Mouse (Mus musculus): ENCODE data around the gene Wiz. TPM values are rescaled to one million over a fixed set of nuclear protein-coding genes. Genes with fewer than 3 reads are reported as not detected.

Gene Wiz
- polyA plus RNA-seq (2012; rRNA removed) = 22.8 and 32.6 TPM in 2 replicates

DNA sequence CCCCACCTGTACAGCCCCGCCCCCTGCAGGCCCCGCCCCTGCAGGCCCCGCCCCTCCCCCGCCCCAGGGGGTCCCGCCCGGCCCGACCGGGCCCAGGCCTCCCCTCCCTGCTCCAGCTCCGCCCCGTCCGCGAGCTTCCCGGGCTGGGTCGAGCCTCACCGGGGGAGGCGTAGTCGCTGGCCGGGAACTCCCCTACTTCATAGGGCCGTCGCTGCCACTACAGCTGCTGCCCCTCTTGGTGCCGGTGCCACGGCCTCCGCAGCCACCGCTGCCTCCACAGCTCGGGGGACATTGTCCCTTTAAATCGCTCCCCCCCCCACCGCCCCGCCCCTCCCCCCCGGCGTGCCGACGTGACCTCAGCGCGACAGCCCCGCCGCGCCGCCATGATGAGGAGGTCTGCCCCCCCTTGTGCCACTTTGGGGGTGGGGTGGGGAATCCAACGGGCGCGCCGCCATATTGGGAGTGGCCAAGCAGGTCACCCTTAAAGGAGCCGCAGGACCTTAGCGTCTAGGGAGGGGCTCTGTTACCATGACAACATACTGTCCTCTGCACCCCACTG, at the start of gene Wiz:
Gene Wiz, minus strand, starts transcription at position 339 of the 559 bp plus-strand sequence.
- no peak for DNase-seq (ENCODE audit: low read depth)

DNA sequence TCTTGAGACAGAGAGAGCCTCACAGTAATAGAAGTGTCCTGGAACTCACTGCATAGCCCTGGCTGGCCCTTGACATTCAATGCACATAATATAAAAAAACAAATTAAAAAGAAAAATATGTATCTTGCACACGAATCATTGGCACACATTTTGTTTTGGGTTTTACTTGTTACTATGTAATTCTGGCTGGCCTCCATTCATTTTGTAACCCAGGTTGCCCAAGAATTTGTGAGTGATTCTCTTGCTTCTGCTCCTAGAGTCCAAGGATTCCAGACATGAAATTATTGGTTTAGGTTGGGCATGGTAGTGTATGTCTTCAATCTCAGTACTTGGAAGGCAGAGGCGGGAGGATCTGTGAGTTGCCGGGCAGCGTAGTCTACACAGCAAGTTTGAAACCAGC, 47.9 kb upstream of the Wiz start:
- no peak for DNase-seq (ENCODE audit: low read depth)

DNA sequence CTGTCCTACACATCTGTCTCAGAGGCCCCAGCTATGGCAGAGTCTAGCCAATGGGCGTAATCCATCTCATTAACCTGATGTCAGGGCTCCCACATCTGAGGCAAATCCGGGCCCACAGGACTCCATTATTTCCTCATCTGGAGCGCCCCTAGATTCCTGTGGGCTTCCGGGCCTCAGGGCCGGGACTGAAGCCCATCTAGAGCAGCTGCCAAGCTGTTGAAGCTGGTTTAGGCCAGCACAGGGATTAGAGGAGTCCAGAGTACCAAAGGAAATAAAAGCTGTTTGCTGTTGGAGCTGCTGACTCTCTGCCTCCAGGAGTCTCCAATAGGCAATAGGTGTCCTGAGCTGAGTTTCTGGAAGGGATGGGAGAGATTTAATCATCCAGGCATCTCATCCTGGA, 45.9 kb upstream of the Wiz start:
- no peak for DNase-seq (ENCODE audit: low read depth)

DNA sequence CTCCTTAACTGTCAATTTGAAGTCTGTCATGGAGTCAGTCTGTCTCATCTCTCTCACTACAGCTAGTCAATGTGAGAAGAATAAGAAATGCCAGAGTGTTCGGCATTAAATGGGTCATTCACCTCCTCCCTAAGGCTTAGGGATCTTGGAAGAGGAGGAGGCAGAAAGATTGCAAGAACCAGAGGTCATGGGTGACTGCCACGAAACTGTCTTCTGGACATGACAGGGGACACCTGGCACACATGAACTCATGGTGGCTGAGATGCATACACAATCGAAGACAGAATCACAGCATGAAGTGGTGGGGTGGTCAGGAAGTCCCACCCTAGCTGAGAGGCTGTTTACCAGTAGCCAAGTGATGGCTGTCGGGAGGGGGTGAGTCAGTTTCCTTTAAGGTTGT, 45.1 kb upstream of the Wiz start:
- no peak for DNase-seq (ENCODE audit: low read depth)

DNA sequence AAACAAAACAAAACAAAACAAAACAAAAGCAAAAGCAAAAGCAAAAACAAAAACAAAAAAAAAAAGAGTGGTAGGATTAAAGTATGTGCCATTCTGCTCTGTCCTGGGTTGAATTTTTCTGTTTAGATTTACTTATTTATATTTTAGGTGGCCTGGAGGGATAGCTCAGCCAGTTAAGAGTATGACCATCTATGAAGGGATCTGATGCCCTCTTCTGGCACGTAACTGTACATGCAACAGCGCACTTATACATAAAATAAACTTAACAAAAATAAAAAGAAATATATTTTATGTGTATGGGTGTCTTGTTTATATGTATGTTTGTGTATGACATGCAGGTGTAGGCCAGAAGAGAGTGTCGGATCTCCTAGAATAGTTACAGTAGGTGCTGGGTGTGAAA, 42.7 kb upstream of the Wiz start:
- DNase-seq (ENCODE audit: low read depth) = no peak

DNA sequence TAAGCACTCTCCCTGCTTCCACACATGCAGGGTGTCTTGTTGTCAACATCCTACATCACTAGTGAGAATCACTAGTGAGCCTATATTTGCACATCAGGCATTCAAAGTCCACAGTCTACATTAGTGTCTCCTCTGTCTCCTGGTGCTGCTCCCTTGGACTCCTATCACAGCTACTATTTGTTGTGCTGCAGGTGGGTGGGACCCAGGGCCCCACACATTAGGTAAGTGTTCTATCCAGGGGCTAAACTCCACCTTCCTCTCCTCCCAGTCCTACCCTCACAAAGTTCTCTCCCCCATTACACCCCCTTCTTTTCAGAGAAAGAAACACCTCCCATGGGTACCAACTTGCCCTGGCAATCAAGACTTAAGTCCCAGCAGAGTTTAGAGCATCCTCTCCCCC, 37.4 kb upstream of the Wiz start:
- no peak for DNase-seq (ENCODE audit: low read depth)

DNA sequence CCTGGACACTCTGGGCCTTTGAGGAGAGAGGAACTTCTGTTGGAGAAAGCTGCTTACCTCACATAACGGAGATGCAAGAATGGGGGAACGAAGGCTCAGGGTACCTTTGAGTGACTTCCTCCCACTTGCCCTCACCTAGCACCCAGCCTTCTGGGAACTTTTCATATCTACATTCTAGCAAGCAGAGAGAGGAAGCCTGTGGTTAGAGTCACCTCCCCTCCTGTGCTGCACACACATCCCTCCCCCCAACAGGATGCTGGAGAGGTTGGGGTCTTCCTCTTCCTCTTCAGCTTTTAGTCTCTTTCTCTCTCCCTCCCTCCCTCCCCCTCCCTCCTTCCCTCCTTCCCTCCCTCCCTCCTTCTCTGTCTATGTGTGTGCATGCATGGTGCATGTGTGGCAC, 34.8 kb upstream of the Wiz start, which contains the start of gene Pglyrp2:
Gene Pglyrp2, minus strand, starts transcription at position 134 of the 400 bp plus-strand sequence.
- no peak for DNase-seq (ENCODE audit: low read depth)

DNA sequence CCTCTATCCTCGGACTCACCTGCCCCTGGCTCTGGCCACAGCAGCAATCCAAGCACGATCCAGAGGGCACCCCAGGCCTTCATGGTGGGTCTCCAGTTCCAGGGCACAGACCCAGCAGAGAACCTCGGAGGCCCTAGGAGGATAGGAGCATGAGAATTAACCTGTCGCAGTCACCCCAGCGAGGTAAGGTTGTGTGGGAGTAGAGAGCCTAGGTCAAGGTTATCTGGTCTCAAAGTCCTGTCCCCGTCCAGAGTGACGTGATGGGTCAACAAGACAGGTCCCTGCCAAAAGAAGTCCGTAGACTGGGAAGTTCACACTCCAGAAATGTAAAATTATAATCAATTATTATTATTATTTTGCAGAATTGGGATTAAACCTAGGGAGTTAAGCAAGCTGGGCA, 31.5 kb upstream of the Wiz start:
- DNase-seq (ENCODE audit: low read depth) = no peak

DNA sequence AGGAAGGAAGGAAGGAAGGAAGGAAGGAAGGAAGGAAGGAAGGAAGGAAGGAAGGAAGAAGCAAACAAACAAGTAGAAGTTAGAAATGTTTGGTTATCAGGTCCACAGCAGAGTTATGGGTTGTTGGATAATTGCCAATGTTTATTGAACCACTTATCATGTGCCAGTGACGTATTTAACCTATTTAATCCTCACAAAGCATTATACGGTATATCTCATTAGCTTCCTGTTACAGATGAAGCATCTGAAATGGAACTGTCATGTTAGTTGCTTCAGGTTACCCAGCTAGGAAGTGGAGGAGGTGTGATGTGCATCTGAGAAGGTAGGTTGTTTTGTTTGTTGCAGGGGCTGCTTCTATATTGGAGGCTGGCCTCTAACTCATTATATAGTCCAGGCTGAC, 30.8 kb upstream of the Wiz start:
- DNase-seq (ENCODE audit: low read depth) = no peak

DNA sequence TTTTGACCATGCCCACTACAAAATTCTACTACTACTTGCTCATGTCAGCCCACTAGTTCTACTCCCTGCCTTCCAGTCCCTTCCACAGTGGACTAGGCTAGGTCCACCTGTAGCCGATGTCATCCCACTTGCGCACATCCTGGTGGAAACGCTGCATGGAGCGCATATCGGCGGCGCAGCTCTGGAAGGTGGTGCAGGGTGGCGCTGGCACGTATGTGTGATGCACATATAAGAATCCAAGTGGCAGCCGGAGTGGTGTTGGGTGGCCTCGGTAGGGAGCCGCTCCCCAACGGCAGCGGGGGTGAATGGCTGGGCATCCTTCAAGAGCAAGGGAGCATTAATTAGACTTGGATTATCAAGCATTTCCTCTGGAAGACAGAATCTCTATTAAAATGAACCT, 27.5 kb upstream of the Wiz start:
- DNase-seq (ENCODE audit: low read depth) = no peak

DNA sequence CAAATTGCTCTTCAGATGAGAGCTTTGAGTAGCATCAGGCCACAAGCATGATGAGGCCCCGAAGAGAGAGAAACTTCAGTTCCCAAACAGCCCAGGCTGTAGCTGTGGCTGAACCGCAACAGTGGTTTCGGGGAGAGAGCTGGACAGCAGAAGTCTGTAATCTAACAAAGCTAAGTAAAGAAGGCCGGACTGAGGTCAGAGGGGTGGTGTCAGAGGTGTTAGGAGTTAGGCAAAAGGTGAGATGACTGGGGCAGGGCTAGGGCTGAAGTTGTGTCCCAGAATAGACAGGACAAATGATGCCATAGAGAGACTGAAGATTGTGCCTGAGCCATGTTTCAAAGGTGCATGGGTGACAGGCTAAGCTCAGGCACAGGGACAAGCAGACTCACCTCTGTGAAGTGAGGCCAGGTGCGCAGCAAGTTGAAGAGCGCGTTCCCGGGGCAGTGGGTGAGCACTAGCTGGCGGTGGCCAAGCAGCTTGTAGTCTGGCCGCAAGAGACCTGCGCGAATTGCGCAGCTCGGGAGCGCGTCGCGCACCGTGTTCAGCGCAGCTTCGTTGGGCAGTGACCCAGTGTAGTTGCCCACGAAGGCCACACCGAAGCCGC, 26.3 kb upstream of the Wiz start:
- DNase-seq (ENCODE audit: low read depth) = no peak

DNA sequence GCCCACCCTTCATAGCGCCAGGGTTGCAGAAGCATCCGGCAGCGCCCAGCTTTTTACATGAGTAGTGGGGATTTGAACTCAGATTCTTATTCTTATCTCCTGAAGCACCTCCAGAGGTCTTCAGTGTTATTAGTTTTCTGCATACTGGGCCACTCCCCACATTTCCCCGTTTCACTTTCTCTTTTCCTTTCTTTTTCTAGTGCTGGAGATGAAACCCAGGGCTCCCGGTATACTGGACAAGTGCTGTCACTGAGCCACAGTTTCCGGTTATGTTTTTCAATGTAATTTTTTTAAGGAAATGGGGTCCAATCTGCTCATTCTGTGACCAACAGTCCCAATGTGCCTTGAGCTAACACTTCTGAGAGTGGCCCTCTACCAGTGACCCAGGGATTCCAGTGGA, 22.7 kb upstream of the Wiz start:
- no peak for DNase-seq (ENCODE audit: low read depth)

DNA sequence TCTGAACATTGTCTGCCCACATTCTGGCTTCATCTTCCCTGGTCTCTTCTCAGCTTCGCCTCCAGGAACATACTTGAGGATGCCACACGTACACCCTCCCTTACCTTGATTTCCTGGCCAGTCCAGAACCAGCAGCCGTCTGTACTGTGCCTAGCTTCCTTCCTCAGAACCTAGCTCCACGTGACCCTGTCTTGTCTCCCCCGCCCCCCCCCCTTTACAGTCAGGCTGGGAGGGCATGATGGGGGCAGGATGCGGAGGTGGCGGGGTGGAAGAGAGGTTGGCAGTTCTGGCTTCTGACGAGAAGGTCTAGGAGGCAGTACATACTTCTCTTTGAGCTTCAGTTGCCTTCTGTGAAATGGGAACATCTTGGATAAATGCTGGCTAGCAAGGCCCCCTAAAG, 14.2 kb upstream of the Wiz start, which contains the start of gene Rasal3:
Gene Rasal3, minus strand, starts transcription at position 167 of the 400 bp plus-strand sequence.
- DNase-seq (ENCODE audit: low read depth) = no peak

DNA sequence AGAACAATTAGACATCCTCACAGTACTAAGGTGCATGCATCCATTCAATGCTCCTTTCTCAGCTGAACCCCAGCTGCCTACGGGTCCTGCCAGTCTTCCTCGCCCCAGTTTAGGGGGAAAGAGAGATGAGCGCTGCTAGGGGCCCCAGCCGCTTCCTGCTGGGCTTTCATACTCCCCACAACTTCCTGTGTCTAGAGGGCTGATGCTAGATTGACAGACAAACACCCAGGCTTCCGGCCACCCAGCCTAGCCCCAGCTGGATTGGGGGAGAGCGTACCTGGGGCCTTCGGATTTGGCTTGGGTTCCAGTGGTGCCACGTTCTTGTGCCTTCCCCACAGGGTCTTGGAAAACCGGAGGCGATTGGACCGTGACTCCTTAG, 13.5 kb upstream of the Wiz start:
- no peak for DNase-seq (ENCODE audit: low read depth)

DNA sequence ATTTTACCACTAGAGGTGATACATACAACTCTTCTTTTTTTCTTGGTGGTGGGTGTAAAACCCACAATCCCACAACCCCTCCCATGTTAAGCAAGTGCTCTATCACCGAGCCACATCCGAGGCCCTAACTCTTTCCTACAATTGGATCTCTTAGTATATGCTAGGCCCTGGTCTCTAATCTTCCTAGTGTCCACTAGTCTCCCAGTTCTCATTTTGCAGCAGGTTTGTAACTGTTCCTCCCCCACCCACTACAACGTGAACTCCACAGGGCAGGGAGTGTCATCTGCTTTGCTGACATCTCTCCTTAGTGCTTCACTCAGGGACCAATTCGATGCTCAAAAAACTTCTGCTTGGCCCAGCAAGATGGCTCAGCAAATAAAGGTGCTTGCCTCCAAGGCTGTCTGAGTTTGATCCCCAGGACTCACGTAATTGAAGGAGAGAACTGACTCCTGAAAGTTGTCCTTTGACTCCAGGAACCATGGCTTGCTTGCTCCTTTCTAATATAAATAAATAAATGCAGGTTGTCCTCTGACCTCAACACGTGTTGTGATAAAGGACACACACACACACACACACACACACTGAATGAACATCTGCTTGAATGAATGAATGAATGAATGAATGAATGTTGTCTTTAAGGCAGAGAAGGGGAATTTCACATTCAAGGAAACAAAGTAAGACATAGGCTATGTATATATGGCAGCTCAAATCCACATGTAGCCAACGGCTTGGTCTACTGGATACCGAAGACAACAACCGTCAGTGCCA, 13.0 kb upstream of the Wiz start:
- no peak for DNase-seq (ENCODE audit: low read depth)

DNA sequence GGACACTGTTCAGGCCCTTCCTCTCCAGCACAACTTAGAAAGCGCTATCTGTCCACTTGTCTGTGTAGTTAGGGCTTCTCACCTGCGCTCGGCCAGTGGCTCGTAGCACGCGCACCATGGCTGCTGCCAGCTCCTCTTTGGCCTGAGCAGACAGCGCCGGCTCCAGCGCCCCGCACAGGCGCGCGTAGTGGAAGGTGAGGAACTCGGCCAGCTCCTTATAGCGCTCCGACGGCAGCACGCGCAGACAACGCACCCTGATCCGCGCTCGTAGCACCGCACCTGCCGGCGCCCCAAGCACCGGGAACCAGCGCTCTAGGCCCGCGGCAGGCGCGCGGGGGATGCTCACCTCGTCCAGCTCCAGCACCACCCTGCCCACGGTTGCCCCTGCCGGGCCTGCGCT, 7.0 kb upstream of the Wiz start:
- no peak for DNase-seq (ENCODE audit: low read depth)

DNA sequence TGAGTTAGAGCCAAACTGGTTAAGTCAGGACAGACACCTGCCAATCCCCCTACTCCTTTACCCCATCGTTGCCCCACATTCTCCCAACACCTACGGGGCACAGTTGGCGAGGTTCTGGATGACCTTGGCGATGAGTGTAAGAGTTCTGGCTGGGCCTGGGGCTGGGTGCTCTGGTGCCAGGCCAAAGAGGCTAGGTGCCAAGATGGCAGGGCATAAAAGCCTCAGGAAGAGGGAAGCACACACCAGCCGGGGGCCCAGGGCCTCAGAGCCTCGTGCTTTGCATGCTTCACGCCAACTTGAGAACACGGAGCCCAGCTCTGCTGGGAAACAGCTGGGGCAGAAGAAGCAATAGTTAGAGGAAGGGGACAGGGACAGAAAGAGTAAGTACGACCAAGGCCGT, 4.7 kb upstream of the Wiz start:
- no peak for DNase-seq (ENCODE audit: low read depth)

DNA sequence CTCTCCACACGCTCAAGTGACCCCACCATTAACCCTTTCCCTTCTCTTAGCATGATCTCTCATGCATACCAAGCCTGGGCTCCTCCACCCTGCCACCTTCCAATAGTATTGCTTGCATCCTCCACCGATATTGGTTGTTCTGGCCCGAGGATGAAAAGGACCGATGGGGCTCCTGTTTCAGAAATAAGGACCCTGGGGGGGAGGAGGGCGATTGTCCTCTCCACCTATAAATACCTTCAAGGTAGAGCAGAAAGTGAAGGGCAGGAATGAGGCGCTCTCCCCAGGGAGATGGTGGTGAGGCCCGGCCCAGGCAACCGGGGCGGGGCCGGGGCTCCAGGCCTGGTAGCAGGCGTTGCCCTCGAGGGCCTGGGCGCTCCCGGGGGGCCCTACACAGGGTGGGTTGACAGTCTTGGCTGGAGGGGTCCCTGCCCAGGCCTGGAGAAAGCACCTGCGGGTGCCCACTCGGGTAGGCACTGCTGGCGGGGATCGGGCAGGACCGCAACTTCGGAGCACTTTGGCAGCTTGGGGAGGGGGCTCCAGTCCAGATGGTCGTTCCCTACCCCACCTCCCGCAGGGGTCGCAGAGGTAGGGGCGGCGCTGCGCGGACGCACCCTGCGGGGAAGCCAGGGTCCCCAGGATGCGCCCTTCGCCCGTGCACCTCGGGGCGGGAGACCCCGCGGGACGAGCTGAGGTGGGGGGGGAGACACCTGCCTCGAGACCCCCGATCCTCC, 704 bp downstream of the Wiz start:
- DNase-seq (ENCODE audit: low read depth) = no peak

DNA sequence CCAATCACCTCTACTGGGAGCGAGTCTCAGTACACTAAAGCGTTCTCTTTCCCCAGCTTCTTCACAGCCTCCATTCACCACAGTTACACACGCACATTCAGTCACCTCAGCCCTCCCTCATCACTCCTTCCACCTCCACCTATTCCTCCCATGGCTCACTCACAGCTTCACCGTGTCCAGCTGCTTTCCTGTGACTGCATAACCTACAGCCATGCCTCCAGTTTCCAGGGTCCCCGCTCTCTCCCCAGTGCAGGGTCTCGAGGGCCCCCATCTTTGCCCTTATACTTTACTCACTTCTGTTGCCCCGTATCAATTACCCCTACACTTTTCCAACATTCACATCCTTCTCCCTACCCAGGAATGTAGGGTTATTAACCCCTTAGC, 1.3 kb downstream of the Wiz start:
- no peak for DNase-seq (ENCODE audit: low read depth)

DNA sequence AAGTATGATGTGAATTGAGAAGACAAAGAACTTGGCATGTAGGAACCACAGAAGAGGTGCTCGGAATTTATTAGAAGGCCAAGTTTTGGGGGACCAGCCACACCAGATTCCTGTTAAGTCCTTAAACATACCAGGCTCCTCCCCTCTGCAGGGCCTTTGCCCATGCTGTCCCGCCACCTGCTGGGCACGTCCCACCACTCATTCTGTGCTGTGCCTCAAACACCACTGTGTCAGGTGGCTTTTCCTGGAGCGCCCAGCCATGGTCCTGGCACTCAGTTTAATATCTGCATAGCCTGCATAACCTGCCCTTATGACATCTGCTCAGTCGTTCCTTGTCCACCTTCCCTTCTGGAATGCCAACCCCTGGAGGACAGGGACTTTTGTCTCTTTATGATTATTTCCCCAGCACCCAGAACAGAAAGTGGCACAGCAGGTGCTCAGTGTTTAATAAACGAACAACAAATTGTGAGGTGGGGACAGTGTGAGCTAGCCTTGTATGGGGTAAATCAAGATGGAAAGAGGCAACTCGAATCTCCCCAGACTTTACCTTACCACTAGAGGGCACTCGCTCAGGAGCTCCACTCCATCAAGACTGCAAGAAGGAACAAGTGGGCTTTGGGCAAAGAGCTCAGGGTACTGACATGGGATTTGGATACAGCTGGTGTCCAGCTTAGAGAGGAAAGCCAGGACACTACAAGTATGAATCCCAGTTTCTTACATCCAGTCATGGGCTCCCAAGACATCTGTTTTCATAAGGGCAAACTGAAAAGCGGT, 2.4 kb downstream of the Wiz start:
- no peak for DNase-seq (ENCODE audit: low read depth)

DNA sequence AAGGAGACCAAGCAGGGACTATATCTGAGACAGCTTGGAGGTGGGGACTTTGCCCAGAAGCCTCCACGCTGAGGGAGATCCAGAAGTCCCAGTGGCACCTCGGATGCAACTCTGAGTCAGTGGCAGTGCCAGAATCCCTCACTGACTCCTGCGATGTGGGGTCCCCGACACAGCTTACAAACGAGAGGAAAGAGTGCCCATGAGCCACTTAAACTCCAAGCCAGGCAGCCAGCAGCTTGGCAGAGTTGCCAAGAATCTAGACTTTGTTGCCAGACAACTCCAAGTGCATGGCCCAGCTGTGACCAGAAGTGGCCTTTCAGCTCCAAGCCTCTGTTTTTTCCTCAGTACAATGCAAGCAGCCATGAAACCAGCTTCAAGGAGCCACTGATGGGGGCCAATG, 5.6 kb downstream of the Wiz start:
- DNase-seq (ENCODE audit: low read depth) = no peak

DNA sequence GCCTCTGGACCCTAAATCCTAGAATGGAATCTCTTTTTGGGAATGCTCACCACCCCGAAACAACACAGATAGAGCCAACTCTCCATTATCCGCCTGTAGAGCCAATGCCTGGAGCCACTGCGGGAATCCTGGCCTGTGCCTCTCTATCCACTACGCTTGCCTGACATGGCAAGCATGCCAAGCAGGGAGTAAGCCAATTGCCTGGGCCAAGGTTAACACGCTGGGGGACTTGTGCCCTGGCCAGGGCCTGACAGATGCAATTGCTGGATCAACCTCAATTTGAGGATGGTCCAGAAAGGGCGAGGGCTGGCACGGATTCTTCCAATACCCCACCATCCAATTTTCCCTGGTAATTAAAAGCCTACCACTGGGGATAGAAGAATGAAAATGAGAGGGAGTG, 6.7 kb downstream of the Wiz start:
- peak; percentile 56 for DNase-seq (ENCODE audit: low read depth)
